Mouse (Mus musculus) frontal cortex, postnatal 14 days (tissue): ENCODE results near the gene Cmtm4.
A peak's percentile ranks its signal among the peaks of the same experiment; 100 is the strongest.

Source experiments
- DNase-seq, 2 experiments: peaks; one replicate each; pipeline ENCODE4 v3.0.0; 2022; ENCODE audit warnings: low spot score in 2 of 2

Cmtm4 gene

DNA sequence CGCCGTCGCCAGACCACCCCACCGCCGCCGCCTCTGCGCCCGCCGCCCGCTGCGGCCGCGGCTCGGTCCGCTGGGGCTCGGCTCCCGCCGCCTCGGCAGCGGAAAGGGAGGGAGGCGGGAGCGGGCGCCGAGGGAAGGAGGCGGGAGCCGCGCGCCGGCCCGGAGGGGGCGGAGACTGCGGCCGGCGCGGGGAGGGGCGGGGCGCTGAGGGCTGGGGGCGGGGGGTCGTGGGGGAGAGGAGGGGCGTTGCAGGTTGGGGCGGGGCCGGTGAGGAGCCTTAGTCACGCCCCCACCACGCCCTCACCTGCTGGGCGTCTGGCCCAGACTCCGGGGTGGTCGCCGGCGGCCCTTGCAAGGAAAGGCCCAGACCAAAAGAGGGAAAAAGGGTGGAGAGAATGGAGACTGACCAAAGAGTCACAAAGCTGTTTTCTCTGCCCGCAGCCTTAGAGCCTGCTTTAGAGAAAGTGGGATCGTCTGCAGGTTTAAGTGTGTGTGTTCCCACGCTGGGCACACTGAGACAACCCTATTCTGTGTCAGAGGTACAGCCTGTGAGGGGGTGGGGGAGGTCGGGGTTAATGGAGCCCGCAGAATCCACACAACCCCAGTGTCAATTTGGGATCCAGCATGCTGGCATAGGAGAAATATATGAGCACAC lies at the start of gene Cmtm4:
Gene Cmtm4, minus strand, starts transcription at position 105 of the 655 bp plus-strand sequence.
- no peak for DNase-seq

GRCm38 (mm10) chr8:104445248-104445647 lies 49.6 kb upstream of the Cmtm4 start:
- DNase-seq = no peak

DNA sequence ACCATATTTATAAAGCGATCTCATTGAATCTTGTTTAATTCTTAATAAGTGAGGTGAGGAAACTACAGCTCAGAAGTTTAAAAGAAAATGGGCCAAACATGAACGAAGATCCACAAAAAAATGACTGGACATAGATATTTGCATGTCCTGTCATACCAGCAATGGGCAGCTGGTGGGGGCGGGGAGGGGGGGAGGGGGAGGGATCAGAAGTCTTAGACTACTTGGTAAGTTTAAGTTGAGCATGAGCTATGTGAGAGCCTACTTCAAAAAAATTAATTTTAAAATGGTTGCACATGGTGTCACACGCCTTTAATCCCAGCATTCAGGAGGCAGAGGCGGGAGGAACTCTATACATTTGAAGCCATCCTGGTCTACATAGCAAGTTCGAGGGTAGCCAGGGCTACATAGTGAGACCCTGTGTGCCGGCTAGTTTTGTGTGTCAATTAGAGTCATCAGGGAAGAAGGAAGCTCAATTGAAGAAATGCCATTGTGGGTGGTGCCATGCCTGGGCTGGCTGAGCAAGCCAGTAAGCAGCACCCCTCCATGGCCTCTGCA lies 47.6 kb upstream of the Cmtm4 start:
- DNase-seq = no peak

DNA sequence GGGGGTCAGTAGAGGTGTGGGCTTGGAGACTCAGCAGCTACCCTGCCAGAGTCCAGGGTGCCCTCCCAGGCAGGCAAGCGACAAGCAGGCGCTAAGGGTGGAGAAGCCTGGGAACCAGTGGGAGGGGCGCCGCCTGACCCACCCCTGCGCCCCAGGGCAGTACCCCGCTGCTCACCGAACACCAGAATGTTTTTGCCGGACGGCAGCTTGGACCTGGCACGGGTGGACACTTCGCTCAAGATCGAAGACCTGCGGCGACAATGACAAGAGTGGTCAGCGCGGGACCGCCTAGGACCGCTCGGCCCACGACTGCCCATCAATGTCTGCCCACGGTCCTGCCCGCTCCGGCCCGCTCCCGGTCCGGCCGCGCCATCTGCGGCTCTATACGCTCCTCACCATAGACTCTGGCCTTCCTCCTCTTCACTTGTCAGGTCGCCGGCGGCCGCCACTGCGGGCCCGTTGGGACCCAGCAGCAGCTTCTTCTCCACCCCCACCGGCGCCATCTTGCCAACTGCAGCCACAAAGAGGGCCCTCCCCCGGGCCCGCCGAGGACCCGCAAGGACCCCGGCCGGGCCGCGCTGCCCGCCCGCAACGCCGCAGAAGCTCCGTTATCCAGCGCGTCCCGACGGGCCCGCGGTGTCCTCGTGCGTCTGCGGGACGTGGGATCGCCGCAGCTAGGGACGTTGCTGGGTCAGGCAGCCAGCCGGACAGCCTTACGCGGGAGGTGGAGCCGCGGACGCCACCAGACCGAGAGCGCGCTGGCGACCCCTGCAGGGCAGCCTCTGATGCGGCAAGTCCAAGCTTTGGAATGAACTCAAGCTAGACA lies 46.9 kb upstream of the Cmtm4 start, which contains the start of gene Dync1li2:
Gene Dync1li2, minus strand, starts transcription at position 749 of the 826 bp plus-strand sequence.
- peak; percentile 78 to 90 for DNase-seq

DNA sequence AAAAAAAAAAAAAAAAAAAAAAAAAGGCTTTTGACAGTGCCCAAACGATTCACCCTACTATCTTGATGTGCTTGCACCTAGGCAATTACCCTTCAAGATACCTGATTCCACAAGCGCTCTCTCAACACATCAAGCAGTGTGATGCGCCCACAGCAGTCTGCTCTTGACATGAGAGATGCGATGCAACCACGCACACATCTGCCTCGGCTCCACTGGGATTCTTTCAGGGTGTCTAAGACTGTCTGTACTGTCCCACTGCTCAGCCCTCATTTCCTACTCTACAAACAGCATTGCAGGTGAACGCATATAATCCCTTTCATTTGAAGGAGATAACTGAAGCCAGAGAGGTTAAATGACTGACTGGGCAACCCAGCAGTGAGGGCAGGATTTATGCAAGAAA lies 46.0 kb upstream of the Cmtm4 start:
- DNase-seq = no peak

DNA sequence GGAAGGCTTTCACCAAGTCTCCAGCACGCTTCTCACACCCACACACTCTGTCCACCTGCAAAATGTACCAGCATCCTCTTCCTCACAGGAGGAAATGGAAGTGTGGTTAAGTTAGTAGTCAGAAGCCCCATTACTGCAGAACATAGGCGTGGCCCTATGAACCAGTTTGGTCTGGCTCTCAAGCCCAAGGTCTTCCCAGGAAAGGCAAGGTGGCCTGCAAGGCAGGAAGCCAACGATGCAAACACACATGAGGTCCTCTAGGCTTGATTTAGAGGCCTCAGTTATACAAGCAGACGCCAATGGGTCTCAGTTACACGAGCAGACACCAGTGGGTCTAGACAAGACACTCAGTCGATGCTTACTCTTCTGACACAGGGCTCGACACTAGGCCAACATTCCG lies 43.9 kb upstream of the Cmtm4 start:
- no peak for DNase-seq

DNA sequence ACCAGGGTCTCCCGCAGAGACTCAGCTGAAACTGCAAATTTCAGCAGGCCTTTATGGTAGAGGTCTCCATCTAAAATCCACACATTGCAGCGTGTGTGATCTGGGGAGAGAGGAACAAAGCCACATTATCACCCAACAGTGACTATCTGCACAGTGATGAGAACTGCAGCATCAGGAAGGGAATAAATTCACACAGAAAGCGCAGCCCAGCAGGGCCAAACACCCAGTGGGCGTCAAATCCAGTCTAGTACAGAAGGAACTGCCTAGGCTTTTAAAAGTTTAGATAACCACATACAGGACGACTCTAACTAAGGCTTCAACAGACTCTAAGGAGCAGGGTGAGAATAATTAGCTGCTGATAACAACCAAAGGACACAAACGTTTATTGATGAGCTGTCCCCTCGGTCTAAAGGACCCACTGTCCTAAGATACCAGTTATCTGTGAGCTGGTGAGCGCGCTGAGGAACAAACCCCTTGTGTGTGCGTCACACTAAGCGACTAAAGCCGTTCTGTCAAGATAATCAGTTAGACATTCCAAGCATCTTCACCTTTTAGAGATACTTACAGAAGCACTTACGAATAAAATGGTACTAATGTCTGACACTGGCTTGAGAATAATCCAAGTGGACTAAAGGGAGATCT lies 42.0 kb upstream of the Cmtm4 start:
- DNase-seq = no peak

GRCm38 (mm10) chr8:104436591-104436990 lies 41.0 kb upstream of the Cmtm4 start:
- DNase-seq = no peak

DNA sequence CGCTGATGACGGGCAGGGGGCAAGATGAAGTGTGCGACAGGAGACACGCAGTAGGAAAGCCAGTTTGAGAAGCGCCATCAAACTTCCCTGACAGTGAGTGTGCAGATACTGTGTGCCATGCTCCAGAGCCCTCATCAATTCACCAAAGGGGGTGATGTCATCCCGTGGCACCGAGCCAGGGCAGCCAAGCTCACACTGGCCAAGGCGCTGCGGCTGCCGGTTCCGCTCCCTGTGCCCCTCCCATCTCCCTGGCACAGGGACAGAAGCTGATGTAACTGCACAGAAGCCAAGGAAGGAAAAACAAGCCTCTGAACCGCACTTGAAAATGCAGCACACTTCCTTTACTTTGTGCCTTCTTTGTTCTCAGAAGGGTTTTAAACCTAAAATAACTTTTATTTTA lies 40.4 kb upstream of the Cmtm4 start:
- DNase-seq = peak; percentile 90 to 94

GRCm38 (mm10) chr8:104434826-104435354 lies 39.3 kb upstream of the Cmtm4 start:
- DNase-seq = no peak

DNA sequence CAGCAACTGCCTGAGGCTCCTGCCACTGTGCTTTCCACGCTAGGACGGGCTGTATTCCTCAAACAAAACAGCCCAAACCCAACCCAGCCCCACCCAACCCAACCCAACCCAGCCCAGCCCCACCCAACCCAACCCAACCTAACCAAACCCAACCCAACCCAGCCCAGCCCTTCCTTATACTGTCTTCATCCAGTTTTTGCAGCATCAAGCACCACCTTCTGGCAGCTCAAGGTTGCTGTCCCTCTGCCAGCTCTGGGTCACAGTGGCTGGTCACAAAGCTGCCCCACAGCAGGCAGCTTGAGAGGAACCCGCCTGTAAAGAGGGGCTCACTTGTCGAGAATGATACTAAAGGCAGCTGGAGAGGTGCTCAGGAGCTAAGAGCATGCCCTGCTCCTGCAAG lies 38.7 kb upstream of the Cmtm4 start:
- no peak for DNase-seq

DNA sequence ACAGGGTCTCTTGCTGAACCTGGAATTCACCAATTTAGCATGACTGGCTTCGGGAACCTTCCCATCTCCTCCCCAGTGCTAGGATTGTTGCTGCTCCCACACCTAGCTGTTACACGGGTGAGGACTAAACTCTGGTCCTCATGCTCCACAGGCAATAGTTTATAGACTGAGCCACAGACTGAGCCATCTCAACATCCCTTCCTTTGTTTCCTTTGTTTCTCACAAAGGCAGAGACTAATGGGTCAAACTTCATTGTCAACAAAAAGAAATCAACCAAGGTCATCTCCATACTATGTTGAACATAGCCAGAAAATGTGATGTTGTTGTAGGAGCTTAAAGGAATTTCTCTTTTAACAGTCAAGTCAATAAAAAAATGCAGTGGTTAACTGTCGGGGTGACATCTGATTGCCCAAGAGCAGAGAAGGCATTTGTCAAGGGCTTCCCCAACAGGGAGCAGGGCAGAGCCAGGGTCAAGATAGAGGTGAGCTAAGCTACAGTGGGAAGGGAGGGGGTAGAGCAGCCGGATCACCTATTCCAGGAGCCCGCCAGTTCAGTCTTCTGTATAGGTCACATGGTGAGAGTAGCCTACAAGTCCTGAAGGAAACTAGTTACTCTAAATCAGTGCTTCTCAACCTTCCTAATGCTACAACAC lies 37.7 kb upstream of the Cmtm4 start:
- DNase-seq = no peak

DNA sequence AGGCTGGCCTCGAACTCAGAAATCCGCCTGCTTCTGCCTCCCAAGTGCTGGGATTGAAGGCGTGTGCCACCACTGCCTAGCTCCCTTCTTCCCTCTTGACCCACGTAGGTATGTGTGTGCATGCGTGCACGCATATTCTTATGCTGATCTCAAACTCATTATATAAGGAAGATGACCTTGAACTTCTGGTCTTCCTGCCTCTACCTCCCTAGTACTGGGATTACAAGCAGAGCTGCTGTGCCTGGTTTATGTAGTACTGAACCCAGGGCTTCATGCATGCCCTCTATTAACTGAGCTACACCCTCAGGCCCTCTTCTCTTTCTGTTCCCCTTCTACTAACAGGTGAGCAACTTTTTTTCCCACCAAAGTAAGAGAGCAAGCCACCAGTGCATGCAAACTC lies 37.0 kb upstream of the Cmtm4 start:
- no peak for DNase-seq

DNA sequence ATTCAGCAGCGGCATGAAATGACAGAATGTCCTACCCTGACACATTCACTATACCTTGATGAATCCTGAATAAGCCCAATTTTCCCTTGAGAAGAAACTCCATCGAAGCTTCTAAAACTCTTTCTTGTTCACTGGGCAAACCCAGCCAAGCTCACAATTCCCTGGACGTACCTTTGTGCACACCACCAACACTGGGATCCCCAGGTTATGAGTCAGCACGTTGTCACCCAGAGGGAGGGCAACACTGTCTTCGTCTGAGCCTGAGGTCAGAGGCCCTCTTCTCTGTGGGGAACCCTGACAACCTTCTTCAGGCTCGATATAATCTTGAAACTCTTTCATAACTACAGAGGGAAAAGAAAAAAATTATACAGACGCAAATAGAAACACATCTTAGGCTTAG lies 34.6 kb upstream of the Cmtm4 start:
- no peak for DNase-seq

DNA sequence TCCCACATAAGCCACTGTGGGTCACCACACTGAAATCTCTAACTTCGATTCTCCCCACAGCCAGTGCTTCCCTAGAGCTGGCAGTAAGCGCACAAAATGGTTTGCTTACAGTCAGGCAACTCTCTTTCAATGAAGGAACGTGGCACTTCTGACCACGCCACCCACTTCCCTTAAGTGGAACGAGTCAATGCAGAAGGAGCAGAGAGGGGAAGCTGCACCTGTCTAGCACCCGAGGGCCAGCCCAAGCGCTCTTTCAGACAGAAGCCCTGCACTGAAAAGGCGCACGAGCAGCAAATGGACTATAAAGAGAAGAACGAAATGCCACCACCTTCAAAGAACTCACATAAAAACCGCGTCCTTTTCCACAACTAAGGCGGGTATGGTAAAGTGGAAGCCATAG lies 32.1 kb upstream of the Cmtm4 start:
- DNase-seq = no peak

DNA sequence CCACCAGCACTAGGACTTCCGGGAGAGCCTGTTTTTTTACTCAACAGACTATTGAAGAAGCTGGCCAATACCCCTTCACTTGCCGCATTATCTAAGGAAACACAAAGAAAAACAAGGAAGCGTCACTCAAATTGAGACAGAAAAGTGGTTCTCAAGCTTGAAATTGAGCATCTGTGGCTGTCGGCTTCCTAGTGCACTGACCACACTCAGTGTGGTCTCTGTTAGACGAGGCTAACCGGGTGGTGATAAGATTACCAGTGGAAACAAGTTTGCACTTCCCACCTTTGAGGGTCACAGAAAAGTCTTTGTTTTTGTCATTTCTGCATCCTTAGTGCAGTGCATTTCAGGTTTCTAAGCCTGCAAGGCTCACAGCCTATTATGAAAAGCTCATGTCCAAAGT lies 26.7 kb upstream of the Cmtm4 start:
- no peak for DNase-seq

- DNase-seq = no peak
These were observed 20.4 kb upstream of the Cmtm4 start for GRCm38 (mm10) chr8:104416022-104416421.

DNA sequence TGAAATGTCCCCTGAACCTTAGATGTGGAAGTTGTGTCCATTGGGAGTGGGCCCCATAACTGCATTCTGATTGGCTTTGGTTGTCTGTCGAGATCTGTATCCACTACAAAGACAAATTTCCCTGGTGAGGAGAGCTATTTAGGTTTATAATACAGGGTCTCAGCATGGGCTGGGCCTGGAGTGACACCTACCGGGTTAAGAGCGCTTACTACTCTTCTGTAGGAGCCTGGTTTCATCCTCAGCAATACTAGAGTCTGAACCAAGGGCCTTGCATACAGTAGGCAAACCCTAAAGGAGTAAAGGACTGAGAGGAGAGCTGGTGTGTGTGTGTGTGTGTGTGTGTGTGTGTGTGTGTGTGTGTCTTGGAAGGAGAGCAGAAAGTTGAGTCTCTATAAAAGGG lies 18.6 kb upstream of the Cmtm4 start:
- no peak for DNase-seq

- no peak for DNase-seq
These were observed 18.2 kb upstream of the Cmtm4 start for GRCm38 (mm10) chr8:104413770-104414169.

GRCm38 (mm10) chr8:104412805-104413532 lies 17.4 kb upstream of the Cmtm4 start:
- DNase-seq = no peak

DNA sequence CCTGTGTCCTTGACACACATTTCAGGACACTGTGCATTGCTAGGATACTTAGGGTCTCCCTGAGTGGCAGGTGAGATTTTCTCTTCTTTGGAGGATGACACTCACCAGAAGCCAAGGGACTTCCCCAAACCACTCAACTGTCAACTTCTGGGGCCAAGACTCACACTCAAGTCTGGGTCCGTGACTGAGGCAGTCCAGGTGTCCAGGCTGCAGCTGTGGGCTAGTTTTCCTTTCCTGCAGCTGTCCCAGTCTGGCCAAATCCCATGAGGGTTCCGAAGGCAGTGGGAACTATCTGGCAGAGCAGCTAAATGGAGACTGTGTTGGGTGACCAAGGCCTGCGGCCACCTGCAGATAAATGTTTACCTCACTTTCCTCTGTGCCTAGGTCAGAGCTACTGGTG lies 16.4 kb upstream of the Cmtm4 start:
- DNase-seq = no peak
